Mouse (Mus musculus) C2C12 (cell line): ENCODE data around the gene Ypel2. TPM values are rescaled to one million over a fixed set of nuclear protein-coding genes. Genes with fewer than 3 reads are reported as not detected.

Source experiments
- H3K27me3 ChIP-seq: one replicate; pipeline ENCODE4 v1.6.1; 2011; ENCODE audit not compliant: control insufficient read depth, insufficient read depth, insufficient read length
- H3K36me3 ChIP-seq: one replicate; pipeline ENCODE4 v1.6.1; 2011; ENCODE audit not compliant: control insufficient read depth, insufficient read depth
- H3K4me3 ChIP-seq: one replicate; pipeline ENCODE4 v1.5.1; 2011; ENCODE audit warnings: mild to moderate bottlenecking, control low read depth; ENCODE audit not compliant: poor library complexity, insufficient read depth, severe bottlenecking
- H3K79me2 ChIP-seq: one replicate; pipeline ENCODE4 v1.6.1; 2011; ENCODE audit not compliant: control insufficient read depth, insufficient read depth
- H3K79me3 ChIP-seq: one replicate; pipeline ENCODE4 v1.6.1; 2011; ENCODE audit warnings: low read depth, control low read depth
- H3ac ChIP-seq: one replicate; pipeline ENCODE3; 2011; ENCODE audit warnings: low read depth; ENCODE audit not compliant: control insufficient read depth, insufficient read length
- CEBPB ChIP-seq: IDR thresholded peaks from one replicate; pipeline ENCODE4 v1.6.1; 2011; ENCODE audit warnings: low read depth, mild to moderate bottlenecking, control low read depth, moderate library complexity
- CTCF ChIP-seq: IDR thresholded peaks from one replicate; pipeline ENCODE4 v1.5.1; 2011; ENCODE audit not compliant: control insufficient read depth, insufficient read depth, insufficient read length
- FOSL1 ChIP-seq: IDR thresholded peaks from one replicate; pipeline ENCODE4 v1.8.0; 2011; ENCODE audit warnings: mild to moderate bottlenecking, low read length; ENCODE audit not compliant: poor library complexity, insufficient read depth, severe bottlenecking
- MAX ChIP-seq: IDR thresholded peaks from one replicate; pipeline ENCODE4 v1.6.1; 2011; ENCODE audit warnings: mild to moderate bottlenecking, control low read depth
- MYOD1 ChIP-seq: IDR thresholded peaks from one replicate; pipeline ENCODE4 v1.6.1; 2011; ENCODE audit warnings: low read depth; ENCODE audit not compliant: control insufficient read depth, insufficient read length
- MYOG ChIP-seq: IDR thresholded peaks from one replicate; pipeline ENCODE4 v1.6.1; 2011; ENCODE audit not compliant: control insufficient read depth, insufficient read length; ENCODE audit errors: extremely low read depth
- USF1 ChIP-seq: IDR thresholded peaks from one replicate; pipeline ENCODE4 v1.6.1; 2011; ENCODE audit warnings: low read depth, mild to moderate bottlenecking, control low read depth, moderate library complexity
- polyA plus RNA-seq: library from polyadenylated mRNA; unstranded; fragments of >200 nt; fragmentation: generic; extraction: Trizol; gene quantifications from one replicate; pipeline ENCODE4 v1.2.1, GENCODE M21; 2012; ENCODE audit warnings: missing spikeins

Gene Ypel2
- polyA plus RNA-seq, 1 experiment = 0.14 TPM

GRCm38 (mm10) chr11:86994330-86994729, 823 bp upstream of the Ypel2 start:
- no peak overlapping the region for H3ac ChIP-seq
- no peak for TF ChIP-seq CEBPB
- no peak for TF ChIP-seq MAX
- no peak for TF ChIP-seq USF1
- no peak for TF ChIP-seq CTCF
- no peak for TF ChIP-seq MYOG
- TF ChIP-seq MYOD1 = no peak
- TF ChIP-seq FOSL1 = no peak
- H3K4me3 ChIP-seq = no peak overlapping the region
- no peaks in the 10 kb centered on the region for H3K79me2 ChIP-seq
- no peaks in the 10 kb centered on the region for H3K79me3 ChIP-seq
- no peaks in the 10 kb centered on the region for H3K27me3 ChIP-seq
- H3K36me3 ChIP-seq = no peaks in the 10 kb centered on the region

GRCm38 (mm10) chr11:86992461-86992988, 982 bp downstream of the Ypel2 start:
- Histone ChIP-seq H3K27me3 (no peaks in the 10 kb centered on the region), H3K36me3 (no peaks in the 10 kb centered on the region)

GRCm38 (mm10) chr11:86991241-86991640, 2.3 kb downstream of the Ypel2 start:
- Histone ChIP-seq H3ac (no peak overlapping the region), H3K4me3 (no peak overlapping the region), H3K79me3 (no peaks in the 10 kb centered on the region), H3K36me3 (no peaks in the 10 kb centered on the region), H3K79me2 (no peaks in the 10 kb centered on the region), H3K27me3 (no peaks in the 10 kb centered on the region)
- TF ChIP-seq CEBPB (no peak), USF1 (no peak), FOSL1 (no peak), CTCF (no peak), MYOG (no peak), MYOD1 (no peak), MAX (no peak)

More at GRCm38 (mm10) chr11:86992461-86992988, 982 bp downstream of the Ypel2 start:
- Histone ChIP-seq H3K4me3 (peak overlapping the region; percentile 49), H3ac (no peak overlapping the region), H3K79me3 (no peaks in the 10 kb centered on the region), H3K79me2 (no peaks in the 10 kb centered on the region)
- TF ChIP-seq CTCF = no peak
- TF ChIP-seq MYOG = no peak
- TF ChIP-seq MAX = no peak
- no peak for TF ChIP-seq MYOD1
- no peak for TF ChIP-seq USF1
- no peak for TF ChIP-seq FOSL1
- TF ChIP-seq CEBPB = no peak

- TF ChIP-seq MYOG (no peak), MAX (no peak), MYOD1 (no peak), USF1 (no peak), FOSL1 (no peak), CTCF (no peak), CEBPB (no peak)
- Histone ChIP-seq H3K27me3 (no peaks in the 10 kb centered on the region), H3K79me2 (no peaks in the 10 kb centered on the region), H3ac (no peak overlapping the region), H3K4me3 (no peak overlapping the region), H3K79me3 (no peaks in the 10 kb centered on the region), H3K36me3 (no peaks in the 10 kb centered on the region)
Measured at GRCm38 (mm10) chr11:86990309-86990708, 3.2 kb downstream of the Ypel2 start.

GRCm38 (mm10) chr11:86984990-86985389, 8.5 kb downstream of the Ypel2 start:
- Histone ChIP-seq H3K4me3 (no peak overlapping the region), H3K27me3 (no peaks in the 10 kb centered on the region), H3K36me3 (no peaks in the 10 kb centered on the region), H3ac (no peak overlapping the region), H3K79me3 (no peaks in the 10 kb centered on the region), H3K79me2 (no peaks in the 10 kb centered on the region)
- no peak for TF ChIP-seq CTCF

- H3K79me2 ChIP-seq = no peaks in the 10 kb centered on the region
- no peaks in the 10 kb centered on the region for H3K36me3 ChIP-seq
- H3K27me3 ChIP-seq = no peaks in the 10 kb centered on the region
- TF ChIP-seq MYOG = no peak
- TF ChIP-seq CEBPB = no peak
- no peak for TF ChIP-seq USF1
- TF ChIP-seq MAX = no peak
- TF ChIP-seq MYOD1 = no peak
- TF ChIP-seq CTCF = no peak
- TF ChIP-seq FOSL1 = no peak
- no peak overlapping the region for H3ac ChIP-seq
- no peak overlapping the region for H3K4me3 ChIP-seq
- no peaks in the 10 kb centered on the region for H3K79me3 ChIP-seq
Measured at GRCm38 (mm10) chr11:86983056-86983455, 10.5 kb downstream of the Ypel2 start.
